Mouse (Mus musculus): Measurements from ENCODE around the gene Polr3e.

DNA sequence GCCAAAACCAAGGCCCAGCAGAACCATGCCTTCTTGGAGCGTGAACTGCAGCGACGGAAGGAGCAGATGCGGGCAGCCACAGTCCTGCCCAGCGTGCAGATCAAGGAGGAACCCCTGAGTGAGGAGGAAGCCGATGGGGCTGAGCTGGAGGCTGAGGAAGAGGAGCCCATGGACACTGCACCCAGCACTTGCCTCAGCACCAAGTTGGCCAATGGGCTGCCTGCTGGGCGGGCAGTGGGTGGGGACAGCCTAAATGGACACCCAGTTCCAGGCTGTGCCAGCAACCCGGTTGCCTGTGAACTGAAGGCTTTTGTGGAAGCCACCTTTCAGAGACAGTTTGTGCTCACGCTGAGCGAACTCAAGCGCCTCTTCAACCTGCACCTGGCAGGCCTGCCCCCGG, 22.8 kb downstream of the Polr3e start:
- TF ChIP-seq USF2 (conservative IDR thresholded peaks at IDR 0.05; ENCODE audit: low read depth, low read length), result no peak
- TF ChIP-seq MEF2A (IDR thresholded peaks at IDR 0.05; ENCODE audit: borderline replicate concordance, low read depth, low read length), result no peak
- no peak for TF ChIP-seq BHLHE40 (IDR thresholded peaks at IDR 0.05; ENCODE audit: low read depth, low read length)
- TF ChIP-seq CTCF (conservative IDR thresholded peaks at IDR 0.05 in 1 of 2, IDR thresholded peaks at IDR 0.05 in 1 of 2; ENCODE audit: low read depth in 2 of 2, low read length in 2 of 2), result no peak
- TF ChIP-seq POLR2A (IDR thresholded peaks at IDR 0.05; ENCODE audit: low read depth, low read length), result no peak
- no peak for TF ChIP-seq USF1 (IDR thresholded peaks at IDR 0.05; ENCODE audit: low read depth, low read length)
- TF ChIP-seq TBP (conservative IDR thresholded peaks at IDR 0.05; ENCODE audit: low read depth, low read length), result no peak
- TF ChIP-seq MAFK (IDR thresholded peaks at IDR 0.05; ENCODE audit: insufficient replicate concordance, low read length), result no peak
- no peak for TF ChIP-seq TCF12 (IDR thresholded peaks at IDR 0.05; ENCODE audit: low read depth, low read length)
- TF ChIP-seq KAT2A (IDR thresholded peaks at IDR 0.05; ENCODE audit: insufficient replicate concordance, low read length), result no peak
- TF ChIP-seq ELF1 (IDR thresholded peaks at IDR 0.05; ENCODE audit: low read depth, low read length), result no peak
